Mouse (Mus musculus): ENCODE measurements around the gene Wdr26.

DNA sequence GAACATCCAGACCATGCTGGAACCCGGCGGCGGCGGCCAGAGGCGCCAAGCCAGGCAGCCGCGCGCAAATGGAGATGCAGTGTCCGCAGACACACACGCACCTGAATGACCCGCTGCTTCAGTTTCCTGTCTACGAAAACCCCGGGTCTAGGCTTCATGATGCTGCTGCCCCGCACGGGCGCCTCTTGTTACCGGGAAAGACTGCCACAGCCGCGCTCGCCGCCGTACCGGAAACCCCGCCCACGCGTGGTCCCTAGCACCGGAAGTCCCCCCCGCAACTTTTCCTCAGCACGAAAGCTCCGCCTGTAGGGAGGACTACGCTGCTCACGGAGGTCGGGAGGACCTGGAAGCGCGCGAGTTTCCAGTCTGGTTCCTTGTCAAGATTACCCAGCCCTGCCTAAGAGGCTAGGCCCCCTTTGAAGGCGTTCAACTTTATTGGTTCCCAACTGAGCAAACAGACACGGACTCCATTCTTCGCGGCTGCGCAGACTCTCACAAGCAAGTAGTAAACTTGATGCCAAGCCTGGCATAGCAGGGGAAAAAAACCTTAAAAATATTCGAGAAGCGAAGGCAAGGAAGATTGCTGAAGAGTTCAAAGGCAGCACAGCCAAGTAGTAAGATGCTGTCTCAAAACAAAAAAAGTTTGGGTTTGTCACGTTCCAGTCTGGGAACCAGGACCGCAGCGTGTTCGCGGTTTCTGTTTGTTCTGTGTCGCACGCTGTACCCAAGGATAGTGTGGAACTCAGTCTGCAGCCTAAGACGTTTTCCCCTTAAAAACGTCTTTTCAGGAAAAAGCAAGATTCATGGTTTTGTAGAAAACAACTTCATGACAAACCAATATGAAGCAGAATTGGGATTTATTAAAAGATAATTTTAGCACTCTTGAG, 67.6 kb downstream of the Wdr26 start, which contains the start of the genes Nvl and Cnih4:
- TF ChIP-seq CTCF (IDR thresholded peaks at IDR 0.05; ENCODE audit: borderline replicate concordance, insufficient read depth, low read depth, low read length) (no peak), POLR2A (IDR thresholded peaks at IDR 0.05; ENCODE audit: borderline replicate concordance, insufficient read depth, low read length) (no peak; the same call in 1 of the 2 replicates)
